ENCODE assay signal across 8 mouse cellular contexts in the genomic region with DNA sequence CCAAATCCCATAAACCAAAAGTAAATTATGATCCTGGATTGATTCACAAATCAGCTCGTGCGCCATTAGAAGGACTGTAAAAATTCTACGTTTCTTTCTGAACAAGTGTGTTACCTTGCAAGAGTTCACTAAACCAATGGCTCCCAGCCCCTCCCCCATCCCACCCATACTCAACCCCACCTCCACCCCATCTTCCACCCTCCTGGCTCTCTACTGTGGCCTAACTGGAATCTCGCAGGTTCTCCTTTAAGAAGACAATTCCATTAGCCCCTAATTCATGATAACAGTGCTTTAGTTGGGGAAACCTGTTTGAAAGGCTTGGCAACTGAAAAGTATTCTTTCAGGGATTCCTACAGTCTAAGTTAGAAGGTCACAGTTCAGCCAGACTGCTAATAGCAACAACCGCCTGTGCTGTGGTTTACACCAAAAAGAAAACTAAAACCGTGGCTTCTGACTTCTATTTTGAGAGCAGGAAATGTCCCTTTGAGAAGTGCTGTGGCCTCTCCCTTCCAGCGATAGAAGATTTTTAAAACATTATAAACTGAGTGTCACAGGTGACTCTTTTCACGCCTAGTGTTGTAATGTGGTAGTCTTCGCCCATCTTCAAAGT. TPM values are rescaled to one million over a fixed set of nuclear protein-coding genes. Genes with fewer than 3 reads are reported as not detected.
DNase-seq lines count a peak whose midpoint lies in the region; ATAC-seq and TF ChIP-seq lines count a peak whose summit lies in the region.

No protein-coding gene starts in this region.

- H3K27ac ChIP-seq in lung, embryonic 14.5 days (ENCODE audit: low read depth) = no peak overlapping the region
- no peak overlapping the region for H3K27ac ChIP-seq in hindbrain, embryonic 11.5 days (ENCODE audit: low read depth, low read length)

- H3K36me3 ChIP-seq in lung, embryonic 14.5 days (ENCODE audit: insufficient read depth) = no peaks in the 10 kb centered on the region
- no peaks in the 10 kb centered on the region for H3K36me3 ChIP-seq in hindbrain, embryonic 11.5 days (ENCODE audit: control insufficient read depth, insufficient read depth, low read length)

- peak overlapping the region; percentile 80; the same call in 1 of the 2 replicates for H3K9ac ChIP-seq in lung, embryonic 14.5 days
- no peak overlapping the region for H3K9ac ChIP-seq in hindbrain, embryonic 11.5 days (ENCODE audit: low read depth, low read length)

- no peaks in the 10 kb centered on the region for H3K9me3 ChIP-seq in lung, embryonic 14.5 days (ENCODE audit: low read depth, low read length)
- no peaks in the 10 kb centered on the region for H3K9me3 ChIP-seq in hindbrain, embryonic 11.5 days (ENCODE audit: control insufficient read depth, low read length)

- peak overlapping the region; percentile 84 for H3K4me2 ChIP-seq in lung, embryonic 14.5 days
- peak overlapping the region; percentile 76; the same call in 1 of the 2 replicates for H3K4me2 ChIP-seq in hindbrain, embryonic 11.5 days (replicated peaks; ENCODE audit: low read depth, low read length)

- DNase-seq in lung, embryonic 14.5 days = peak; percentile 23
- no peak for DNase-seq in lung, adult 18-20 months
- DNase-seq in brain, embryonic 14.5 days (ENCODE audit: low read depth) = peak; percentile 26
- DNase-seq in hindbrain, embryonic 11.5 days (ENCODE audit: low spot score) = peak; percentile 44
- DNase-seq in adrenal gland, postnatal 14 days = no peak
- DNase-seq in left cerebral cortex, postnatal 36 days (ENCODE audit: low spot score in 2 of 2) = no peak
- DNase-seq in yolk sac, embryonic 10.5 days (ENCODE audit: low spot score) = no peak

- intact Hi-C loops in left cerebral cortex, postnatal 36 days (cut with DNase I) = loop anchor here (5.0 kb wide), 3 partner anchors 172 to 467 kb away; no protein-coding TSS in a partner anchor

- H3K4me1 ChIP-seq in lung, embryonic 14.5 days (ENCODE audit: insufficient read depth) = peaks cover 10% of the 10 kb centered on the region
- no peaks in the 10 kb centered on the region for H3K4me1 ChIP-seq in hindbrain, embryonic 11.5 days (replicated peaks; ENCODE audit: control insufficient read depth, insufficient read depth, low read length)

- H3K27me3 ChIP-seq in lung, embryonic 14.5 days (ENCODE audit: insufficient read depth, low read length) = no peaks in the 10 kb centered on the region
- no peaks in the 10 kb centered on the region for H3K27me3 ChIP-seq in hindbrain, embryonic 11.5 days (ENCODE audit: control insufficient read depth, insufficient read depth, low read length)

- H3K4me3 ChIP-seq in lung, embryonic 14.5 days (ENCODE audit: low read depth, low read length) = peak overlapping the region; percentile 83; the same call in 1 of the 2 replicates
- no peak overlapping the region for H3K4me3 ChIP-seq in hindbrain, embryonic 11.5 days (ENCODE audit: low read depth, low read length)

- WGBS in lung, embryonic 14.5 days = 26% methylated on average over 9 of the region's 9 CpGs
- 33% methylated on average over 9 of the region's 9 CpGs for WGBS in hindbrain, embryonic 11.5 days

- TF ChIP-seq CTCF in lung, embryonic 14.5 days (IDR thresholded peaks at IDR 0.05; ENCODE audit: low read depth) = no peak
- TF ChIP-seq CTCF in brain, embryonic 14.5 days (IDR thresholded peaks at IDR 0.05; ENCODE audit: borderline replicate concordance, extremely low read depth, insufficient read depth, insufficient read length) = no peak

- no peak for ATAC-seq in lung, embryonic 14.5 days (ENCODE audit: insufficient read depth)
- ATAC-seq in hindbrain, embryonic 11.5 days (ENCODE audit: low FRiP score) = no peak
- peak; percentile 17 for ATAC-seq in megakaryocyte, adult 5-6 weeks (ENCODE audit: poor library complexity, severe bottlenecking)

- no peak for TF ChIP-seq POLR2A in brain, embryonic 14.5 days (IDR thresholded peaks at IDR 0.05; ENCODE audit: borderline replicate concordance, extremely low read depth, insufficient read depth, insufficient read length, poor library complexity, severe bottlenecking)

RNA-seq across cellular contexts. Expression of a gene that starts 1.0 kb away (rescaled TPM):
- polyA plus RNA-seq in lung, embryonic 14.5 days (2014; fragmentation: Nextera tagmentation; extraction: Ambion mirVana) = 69.1 and 72.5 TPM in 2 replicates
- 28.0 and 35.7 TPM in 2 replicates for polyA plus RNA-seq in brain, embryonic 14.5 days (2012; rRNA removed)
- polyA plus RNA-seq in hindbrain, embryonic 11.5 days (2014; fragmentation: Nextera tagmentation; extraction: Ambion mirVana) = 77.7 and 91.6 TPM in 2 replicates
- 43.6 and 45.6 TPM in 2 replicates for total RNA-seq in megakaryocyte, adult 5-6 weeks (2015)
- 17.4 and 19.6 TPM in 2 replicates for total RNA-seq in megakaryocyte, adult 5-6 weeks (2017)
- total RNA-seq in adrenal gland, postnatal 14 days (2021) = 68.9 and 85.7 TPM in 2 replicates
- 10 to 100 TPM; 49.9 to 51.2 TPM for total RNA-seq in left cerebral cortex, postnatal 36 days (2021)

Comparison
In these comparisons a context has a peak if more than half of its experiments do, and no peak if none do; other contexts are left out.
1. DNase-seq: peak in lung, embryonic 14.5 days (single experiment), brain, embryonic 14.5 days (single experiment) and hindbrain, embryonic 11.5 days (single experiment); none in lung, adult 18-20 months (0 of 2), adrenal gland, postnatal 14 days (single experiment), left cerebral cortex, postnatal 36 days (0 of 2) and yolk sac, embryonic 10.5 days (single experiment).